Mouse (Mus musculus) thymus, postnatal 25 days (tissue): ENCODE results near the gene Hk2.
"Not testable (repeated sequence)": the region's sequence is repeated elsewhere in the genome, so short reads cannot be mapped to it uniquely, and the experiment has no call there.

Experiments
- DNase-seq: peaks from one replicate; pipeline ENCODE4 v3.0.0; 2022

Hk2 gene

GRCm38 (mm10) chr6:82677629-82678028, 96.6 kb downstream of the Hk2 start:
- not testable (repeated sequence) for DNase-seq
